Mouse (Mus musculus) inflammation-experienced regulatory T-cells, adult 6 months (primary cell): Measurements from ENCODE around the gene Tysnd1. TPM values are rescaled to one million over a fixed set of nuclear protein-coding genes. Genes with fewer than 3 reads are reported as not detected.

Source experiments
- ATAC-seq: one replicate; pipeline ENCODE4 v1.8.0; 2017
- polyA plus RNA-seq, 3 experiments: library from polyadenylated mRNA; unstranded; fragments of 100-300 nt; shearing (Covaris generic); gene quantifications; one replicate each; pipeline ENCODE4 v1.2.1; 2017

Gene Tysnd1
- polyA plus RNA-seq, 3 experiments from 2014 or later: 1.5 to 4.1 (median 3.5) TPM

DNA sequence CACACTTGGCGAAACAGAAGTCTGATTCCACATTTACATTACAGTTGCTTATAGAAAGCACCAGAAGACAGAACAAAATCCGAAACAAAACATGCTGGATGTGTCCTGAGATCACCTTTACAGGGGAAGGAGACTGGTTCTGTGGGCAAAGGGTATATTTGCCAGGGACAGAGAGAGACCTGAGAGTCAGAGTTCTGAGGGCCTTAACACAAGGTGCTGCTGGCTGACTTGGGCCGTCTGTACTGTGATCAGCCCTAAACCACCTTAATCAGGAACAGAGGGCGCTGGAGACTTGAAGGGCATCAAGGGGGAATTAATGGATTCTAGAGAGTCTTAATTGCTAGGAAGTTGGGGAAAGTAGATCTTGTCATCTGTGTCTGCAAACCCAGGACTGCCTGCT lies 1.8 kb upstream of the Tysnd1 start:
- ATAC-seq: no peak

- ATAC-seq: peak; percentile 18
Measured at GRCm38 (mm10) chr10:61695703-61696559, 617 bp downstream of the Tysnd1 start.

DNA sequence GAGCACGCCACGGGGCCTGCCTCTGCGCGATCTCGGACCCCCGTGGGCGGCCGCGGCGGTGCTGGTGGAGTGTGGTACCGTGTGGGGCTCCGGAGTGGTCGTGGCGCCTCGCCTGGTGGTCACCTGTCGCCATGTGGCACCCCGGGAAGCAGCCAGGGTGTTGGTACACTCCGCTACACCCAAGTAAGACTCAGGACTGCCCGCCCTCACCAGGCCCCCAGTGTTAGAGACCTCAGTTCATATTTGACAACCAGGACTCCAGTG lies 1.2 kb downstream of the Tysnd1 start:
- ATAC-seq: no peak

DNA sequence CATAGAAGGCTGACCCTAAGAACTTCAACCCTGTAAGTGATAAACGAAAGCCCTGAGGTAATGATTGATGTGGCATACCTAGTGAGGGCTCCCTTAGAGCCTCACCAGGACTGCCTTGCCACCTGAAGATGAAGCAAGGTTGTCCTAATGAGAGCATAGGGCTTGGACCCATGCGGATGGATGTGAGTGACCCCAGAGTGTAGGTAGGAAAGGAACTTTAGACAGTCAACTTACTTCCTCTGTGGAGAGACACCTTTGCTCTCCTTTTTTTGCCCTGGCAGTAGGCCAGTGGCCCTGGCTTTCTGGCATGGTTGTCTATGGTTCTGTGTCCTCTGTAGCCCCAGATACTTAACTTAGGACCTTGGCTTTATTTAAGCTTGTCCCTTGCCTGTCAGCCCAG lies 1.7 kb downstream of the Tysnd1 start:
- ATAC-seq: no peak

DNA sequence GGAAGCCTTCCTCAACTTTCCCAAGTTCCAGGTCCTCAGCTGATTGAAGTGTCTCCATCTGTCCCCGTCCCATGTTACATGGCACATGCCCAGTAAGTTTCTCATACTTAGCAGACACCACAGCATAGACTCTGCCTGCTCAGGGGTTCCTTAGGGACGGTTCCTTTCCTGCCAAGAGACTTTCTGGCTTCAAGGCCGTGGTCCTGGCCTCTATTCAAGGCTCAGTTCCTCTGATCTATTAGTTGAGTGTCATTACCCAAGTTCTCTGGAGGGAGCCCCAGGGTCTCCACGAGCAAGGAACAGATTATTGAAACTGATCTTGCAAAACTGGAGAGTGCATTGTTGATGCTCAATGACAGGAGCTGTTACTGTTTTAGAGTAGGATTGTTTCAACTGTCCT lies 9.3 kb downstream of the Tysnd1 start:
- ATAC-seq: no peak

- ATAC-seq: no peak
Measured at GRCm38 (mm10) chr10:61706412-61707375, 11.4 kb downstream of the Tysnd1 start.

GRCm38 (mm10) chr10:61713601-61714000 lies 18.3 kb downstream of the Tysnd1 start:
- no peak for ATAC-seq

- no peak for ATAC-seq
Measured at GRCm38 (mm10) chr10:61714146-61714545, 18.8 kb downstream of the Tysnd1 start.

DNA sequence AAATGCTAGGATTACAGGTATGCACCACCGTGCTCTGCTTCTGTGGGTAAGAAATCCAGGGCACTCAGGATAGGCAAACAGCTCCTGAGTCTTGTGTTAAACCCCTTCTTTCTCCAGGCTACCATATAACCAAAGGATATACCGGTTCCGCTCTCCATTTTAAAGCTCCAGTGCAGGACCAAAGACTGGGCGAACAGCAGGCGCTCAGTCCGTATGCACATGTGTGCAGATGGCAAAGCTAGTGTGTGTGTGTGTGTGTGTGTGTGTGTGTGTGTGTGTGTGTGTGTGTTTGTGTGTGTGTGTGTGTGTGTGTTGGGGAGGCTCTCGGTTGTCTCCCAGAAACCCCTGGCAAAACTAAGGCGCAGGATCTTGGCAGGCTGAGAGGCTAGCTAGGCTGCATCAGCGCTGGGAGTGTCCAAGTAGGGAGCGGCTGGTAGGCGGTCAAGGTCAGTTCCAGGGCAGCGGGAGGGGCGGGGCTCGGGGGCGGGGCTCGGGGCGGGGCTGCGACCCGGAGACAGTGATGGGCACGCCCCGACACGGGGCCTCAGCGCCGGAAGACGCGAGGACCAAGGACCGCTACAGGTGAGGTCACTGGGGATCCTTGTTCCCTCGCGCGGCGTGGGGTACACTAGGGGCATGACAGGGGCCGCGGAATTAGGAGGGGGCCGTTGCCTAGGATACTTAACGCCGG lies 19.6 kb downstream of the Tysnd1 start, which contains the start of gene Aifm2:
Gene Aifm2, plus strand, starts transcription at position 493 of the 691 bp plus-strand sequence.
- no peak for ATAC-seq

GRCm38 (mm10) chr10:61715462-61715837 lies 20.1 kb downstream of the Tysnd1 start:
- no peak for ATAC-seq

DNA sequence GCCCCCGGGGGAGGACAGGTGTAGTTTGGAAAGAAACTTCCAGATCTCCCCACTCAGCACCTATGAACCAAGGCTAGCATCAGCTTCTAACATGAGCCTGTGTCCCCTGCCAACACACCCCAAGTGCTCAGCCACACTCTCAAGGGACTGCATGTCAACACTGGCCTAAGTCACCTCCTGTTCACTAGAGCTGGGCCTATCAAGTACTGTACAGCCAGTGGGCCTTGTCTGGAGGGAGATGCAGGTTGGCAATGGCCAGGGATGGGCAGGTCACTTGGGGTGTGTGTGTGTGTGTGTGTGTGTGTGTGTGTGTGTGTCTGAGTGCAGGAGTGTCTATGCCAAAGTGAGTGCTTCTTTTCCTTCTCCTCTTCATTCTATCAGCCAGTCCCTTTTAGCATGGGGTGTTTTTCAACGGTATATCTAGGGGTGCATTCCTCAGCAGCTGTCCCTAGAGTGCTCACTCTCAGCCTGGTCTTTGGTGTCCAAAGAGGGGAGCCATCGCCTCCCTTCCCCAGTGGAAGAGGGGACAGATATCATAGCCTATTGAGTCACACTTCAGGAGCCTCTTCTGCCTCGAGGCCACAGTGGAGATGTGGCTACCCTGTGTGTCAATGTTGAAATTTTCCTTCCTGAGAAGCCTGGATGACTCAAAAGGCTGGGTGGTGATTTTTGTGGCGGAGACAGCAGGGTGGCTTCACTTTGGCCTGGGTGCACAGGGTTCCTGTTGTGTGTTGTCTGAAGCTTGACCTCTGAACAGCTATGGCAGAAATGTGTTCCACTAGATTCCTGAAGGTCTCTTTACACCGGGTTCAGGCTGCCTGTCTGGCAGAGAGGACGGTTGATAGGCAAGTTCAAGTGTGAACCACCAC lies 20.9 kb downstream of the Tysnd1 start:
- no peak for ATAC-seq

DNA sequence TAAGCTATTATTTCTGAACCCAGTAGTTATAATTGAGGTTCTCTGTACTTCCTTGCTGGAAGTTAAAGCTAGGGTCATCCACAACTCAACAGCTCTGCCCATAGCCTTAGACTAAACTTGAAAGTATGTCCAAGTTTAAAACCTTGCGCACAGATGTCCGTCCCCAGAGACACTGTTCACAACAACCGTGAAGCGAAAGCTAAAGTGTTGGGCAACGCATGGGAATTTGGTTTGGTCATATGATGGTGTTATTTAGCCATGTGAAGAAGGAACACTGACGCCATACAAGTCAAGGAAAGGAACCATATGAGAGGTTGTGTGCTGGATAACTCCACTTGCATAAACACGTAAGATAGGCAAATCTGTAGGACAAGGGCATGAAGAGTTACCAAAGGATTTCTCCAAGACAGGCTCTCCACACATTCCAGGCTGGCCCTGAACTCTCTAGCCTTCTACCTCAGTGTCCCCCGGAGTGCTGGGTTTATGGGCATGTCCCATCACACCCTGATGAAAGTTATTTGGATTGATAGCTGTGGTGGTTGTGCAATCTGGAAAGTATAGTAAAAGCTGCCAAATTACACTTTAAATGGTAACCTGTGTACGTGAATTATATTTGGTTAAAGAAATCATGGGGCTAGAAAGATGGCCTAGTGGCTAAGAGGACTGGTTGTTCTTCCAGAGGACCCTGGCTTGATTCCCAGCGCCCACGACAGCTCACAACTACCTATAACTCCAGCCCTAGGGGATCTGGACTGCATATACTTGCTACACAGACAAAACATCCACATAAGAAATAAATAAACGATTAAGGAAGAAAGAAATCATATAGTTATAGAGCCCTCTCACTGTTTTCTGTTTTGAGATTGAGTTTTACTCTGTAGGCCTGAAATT lies 22.3 kb downstream of the Tysnd1 start:
- no peak for ATAC-seq

DNA sequence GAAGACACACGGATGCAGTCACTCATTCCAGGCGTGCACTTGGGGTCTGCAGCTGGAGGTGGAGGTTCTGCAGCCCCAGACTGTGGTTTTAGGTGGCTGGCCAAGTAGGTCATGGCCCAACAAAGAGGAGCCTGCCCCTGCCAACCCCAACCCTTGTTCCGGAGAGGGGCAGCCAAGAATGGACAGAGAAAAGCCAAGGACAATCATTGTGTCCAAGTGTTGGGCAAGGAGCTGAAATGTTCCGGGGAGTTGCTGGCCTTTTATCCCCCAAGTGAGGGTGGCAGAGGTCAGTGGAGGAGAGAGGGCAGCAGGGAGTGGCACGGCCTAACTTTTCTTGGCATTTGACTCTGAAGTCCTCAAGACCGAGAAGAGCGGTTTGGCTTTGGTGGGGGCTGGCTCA lies 25.0 kb downstream of the Tysnd1 start:
- no peak for ATAC-seq

DNA sequence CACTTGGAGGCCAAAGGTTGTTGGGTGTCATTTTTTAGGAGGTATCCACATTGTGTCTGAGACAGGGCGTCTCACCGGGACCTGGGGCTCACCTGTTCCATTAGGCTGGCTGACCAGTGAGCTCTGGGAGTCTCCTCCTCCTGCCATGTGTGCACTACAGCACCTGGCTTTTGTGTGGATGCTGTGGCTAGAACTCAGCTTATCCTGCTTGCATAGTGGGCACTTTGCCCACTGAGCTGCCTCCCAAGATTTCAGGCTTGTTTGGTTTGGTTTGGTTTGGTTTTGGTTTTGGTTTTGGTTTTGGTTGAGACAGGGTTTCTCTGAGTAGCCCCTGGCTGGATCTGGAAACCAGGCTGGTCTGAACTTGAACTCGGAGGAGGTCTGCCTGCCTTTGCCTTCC lies 26.9 kb downstream of the Tysnd1 start:
- no peak for ATAC-seq

DNA sequence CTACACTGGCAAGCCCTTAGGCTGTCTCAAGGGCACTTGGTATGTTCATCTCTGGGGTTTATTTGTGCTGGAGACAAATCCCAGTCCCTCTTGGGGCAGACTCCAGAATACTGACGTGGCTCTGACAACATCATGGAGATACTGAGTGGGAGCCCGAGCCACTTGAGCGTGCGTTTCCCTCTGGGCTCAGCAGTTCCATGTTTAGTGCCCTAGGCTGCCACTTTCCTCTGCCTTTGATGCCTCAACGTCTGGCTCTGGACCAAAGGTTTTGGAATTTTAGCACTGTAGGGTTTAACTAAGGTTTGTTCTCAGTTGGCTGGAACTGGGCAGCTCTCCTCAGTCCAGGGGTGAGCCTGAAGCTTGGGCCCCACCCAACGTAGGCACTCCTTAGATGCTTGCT lies 28.0 kb downstream of the Tysnd1 start:
- ATAC-seq: no peak

DNA sequence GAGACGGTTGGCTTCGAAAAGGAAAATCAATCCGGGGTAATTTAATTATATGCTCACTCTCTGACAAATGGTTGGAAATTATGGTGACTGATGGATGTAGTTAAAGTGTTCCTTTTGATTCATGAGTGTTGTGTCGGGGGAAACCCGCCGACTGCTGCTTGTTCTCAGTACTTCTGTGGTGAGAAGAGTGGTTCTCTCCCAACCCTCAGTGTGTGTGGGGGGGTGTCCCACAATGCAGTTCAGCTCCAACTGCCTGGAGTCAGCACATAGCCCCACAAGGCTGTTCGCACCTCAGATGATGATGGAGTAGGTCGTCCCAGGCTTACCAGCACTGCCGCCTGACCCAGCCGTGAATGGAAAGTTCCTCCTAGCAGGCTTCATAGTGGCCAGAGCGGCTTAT lies 33.9 kb downstream of the Tysnd1 start:
- no peak for ATAC-seq

GRCm38 (mm10) chr10:61730171-61730570 lies 34.9 kb downstream of the Tysnd1 start:
- no peak for ATAC-seq

DNA sequence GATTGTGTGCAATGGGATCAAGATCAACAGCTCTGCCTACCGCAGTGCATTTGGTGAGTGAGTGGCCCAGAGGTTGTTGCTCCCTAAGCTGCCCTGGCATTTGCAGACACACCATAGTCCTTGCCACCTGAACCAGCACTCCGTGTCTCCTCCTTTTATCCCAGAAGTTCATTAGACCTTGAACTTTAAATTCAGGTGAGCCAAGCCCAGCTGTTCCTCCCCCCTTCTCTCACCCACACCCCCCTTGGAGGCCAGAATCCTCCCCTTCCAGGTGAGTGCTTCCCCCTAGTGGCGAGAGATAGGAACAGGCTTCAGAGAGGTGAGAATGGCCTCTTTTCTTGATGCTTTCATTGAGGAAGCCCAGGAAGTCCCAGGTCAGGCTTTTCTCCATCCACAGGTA lies 39.1 kb downstream of the Tysnd1 start:
- ATAC-seq: no peak

DNA sequence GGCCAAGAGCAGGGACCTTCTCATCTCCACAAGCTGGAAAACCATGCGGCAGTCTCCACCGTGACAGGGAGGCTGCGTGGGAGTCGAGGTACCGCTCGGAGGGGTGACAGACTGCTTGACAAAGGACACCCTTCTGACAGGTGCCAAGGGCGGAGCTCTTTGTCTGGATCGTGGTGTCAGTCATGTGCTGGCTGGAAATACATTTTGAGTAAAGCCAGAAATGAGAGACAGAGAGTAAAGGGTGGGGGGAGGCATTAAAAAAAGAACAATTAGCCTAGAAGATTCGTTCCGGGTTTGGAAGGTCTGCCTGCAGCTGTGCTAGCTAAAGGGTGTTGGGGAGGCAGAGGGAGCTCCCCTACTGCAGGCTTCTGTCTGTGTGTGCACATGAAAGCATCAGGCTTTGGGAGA lies 41.4 kb downstream of the Tysnd1 start:
- ATAC-seq: no peak

DNA sequence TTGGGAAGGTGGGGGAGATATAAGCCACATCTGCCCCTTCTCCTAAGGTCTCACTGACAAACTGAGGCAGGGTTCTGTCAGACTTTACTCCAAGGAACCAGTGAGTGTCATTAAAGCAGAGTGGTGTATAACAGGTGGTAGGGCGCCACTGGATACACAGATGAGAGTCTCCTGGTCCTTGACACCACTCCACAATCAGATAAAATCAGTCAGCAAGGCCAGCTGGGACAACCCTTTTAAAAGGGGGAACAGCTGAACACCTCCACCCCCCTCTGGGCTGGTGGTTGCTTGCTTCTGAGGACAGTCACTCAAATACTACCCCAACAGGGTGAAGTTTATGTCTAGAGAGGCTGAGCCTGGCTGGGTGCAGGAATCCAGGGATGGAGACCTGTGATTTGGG lies 42.2 kb downstream of the Tysnd1 start:
- no peak for ATAC-seq

DNA sequence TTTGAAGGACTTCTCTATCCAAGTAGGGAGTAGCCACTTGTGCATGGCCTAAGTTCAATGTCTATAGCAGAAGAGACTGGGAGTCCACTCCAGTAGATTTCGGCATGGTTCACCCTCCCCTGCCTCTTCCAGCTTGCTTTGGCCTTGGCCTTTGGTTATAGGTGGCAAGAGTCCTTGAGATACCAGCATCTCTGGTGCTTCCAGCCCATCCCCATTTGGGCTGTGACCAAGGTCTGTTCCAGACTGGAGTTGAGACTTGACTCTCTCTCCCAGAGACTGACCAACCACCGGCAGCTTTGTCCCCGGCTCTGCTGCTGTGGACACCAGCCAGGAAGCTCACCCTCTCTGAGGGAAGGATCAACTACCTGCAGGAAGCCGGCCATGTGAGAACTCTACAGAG lies 42.8 kb downstream of the Tysnd1 start:
- ATAC-seq: no peak
